Mouse (Mus musculus) heart, postnatal 0 days (tissue): Measurements from ENCODE around the gene P2rx5. TPM values are rescaled to one million over a fixed set of nuclear protein-coding genes. Genes with fewer than 3 reads are reported as not detected.

Source experiments
- ATAC-seq: fragments of 200-750 bp; cut with Nextera tagmentation; 2 replicates; pipeline ENCODE4 v1.8.0; 2017; ENCODE audit warnings: low read depth, moderate number of reproducible peaks, moderate library complexity; ENCODE audit not compliant: insufficient read depth
- DNase-seq: peaks from one replicate; pipeline ENCODE4 v3.0.0-alpha.2; 2016; ENCODE audit warnings: low spot score
- H3K27ac ChIP-seq: fragments of 300-500 bp; sonication (generic); 2 replicates; pipeline ENCODE4 v1.5.1; 2014; ENCODE audit warnings: low read depth, mild to moderate bottlenecking
- H3K27me3 ChIP-seq: fragments of 300-500 bp; sonication (generic); 2 replicates; pipeline ENCODE4 v1.6.1; 2014; ENCODE audit warnings: low read length, mixed read lengths; ENCODE audit not compliant: control insufficient read depth, insufficient read depth
- H3K36me3 ChIP-seq: fragments of 300-500 bp; sonication (generic); replicated peaks from 2 replicates; pipeline ENCODE4 v1.6.1; 2014; ENCODE audit warnings: low read length, mixed read lengths; ENCODE audit not compliant: control insufficient read depth, insufficient read depth
- H3K4me1 ChIP-seq: fragments of 300-500 bp; sonication (generic); 2 replicates; pipeline ENCODE4 v1.6.1; 2014; ENCODE audit warnings: antibody characterized with exemption; ENCODE audit not compliant: control insufficient read depth, insufficient read depth
- H3K4me2 ChIP-seq: fragments of 300-500 bp; sonication (generic); 2 replicates; pipeline ENCODE4 v1.6.1; 2014; ENCODE audit warnings: low read depth, mild to moderate bottlenecking, low read length, moderate library complexity
- H3K4me3 ChIP-seq: fragments of 300-500 bp; sonication (generic); 2 replicates; pipeline ENCODE4 v1.5.1; 2014; ENCODE audit warnings: low read depth, low read length
- H3K9ac ChIP-seq: fragments of 300-500 bp; sonication (generic); replicated peaks from 2 replicates; pipeline ENCODE4 v1.6.1; 2014; ENCODE audit warnings: low read depth, low read length, mixed read lengths
- H3K9me3 ChIP-seq: fragments of 300-500 bp; sonication (generic); replicated peaks from 2 replicates; pipeline ENCODE4 v1.6.1; 2016; ENCODE audit warnings: low read length; ENCODE audit not compliant: control insufficient read depth
- CTCF ChIP-seq: IDR thresholded peaks from 2 replicates; pipeline ENCODE4 v1.5.1; 2016; ENCODE audit warnings: antibody characterized with exemption, control low read depth, low read depth
- EP300 ChIP-seq: IDR thresholded peaks from 2 replicates; pipeline ENCODE4 v1.6.1; 2016; ENCODE audit warnings: antibody characterized with exemption, low read depth
- WGBS: fragments of 180-500 bp; shearing (Covaris S2); extraction: QIAGEN DNeasy Blood & Tissue Kit; methylation state at CpG from one replicate; pipeline ENCODE4 v1.1.7; 2014; 5-methylcytosine and 5-hydroxymethylcytosine counted together
- polyA plus RNA-seq: library from polyadenylated mRNA; unstranded; fragments of >200 nt; fragmentation: Nextera tagmentation; extraction: Ambion mirVana; gene quantifications from 2 replicates; pipeline ENCODE4 v1.2.1, GENCODE M21; 2015
- total RNA-seq: library from RNA; depleted of rRNA; stranded (reverse); fragments of >200 nt; gene quantifications from 2 replicates; pipeline ENCODE4 v1.2.3, GENCODE M21; 2014; ENCODE audit warnings: low replicate concordance; rRNA removed

The P2rx5 gene
- total and polyA plus RNA-seq, 2 experiments from 2014 or later, result 1.6 to 4.3 TPM

DNA sequence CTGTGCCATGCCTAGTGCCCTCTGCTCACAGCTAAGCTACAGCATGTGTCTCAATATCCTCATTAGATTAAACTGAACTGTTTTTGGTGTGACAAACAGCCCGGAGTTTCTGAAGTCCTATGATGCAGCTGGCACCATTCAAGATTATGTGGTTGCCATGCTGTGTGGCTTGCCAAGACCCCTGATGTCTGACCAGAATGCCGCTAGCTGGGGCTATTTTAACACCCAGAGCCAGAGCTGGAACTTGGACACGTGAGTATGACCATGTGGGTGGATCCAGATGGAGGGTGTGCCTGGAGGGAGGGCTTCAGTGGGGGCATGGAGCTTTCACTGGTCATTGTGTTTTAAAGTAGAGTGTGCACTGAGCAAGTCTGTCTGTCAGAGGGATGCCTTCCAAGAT, 53.7 kb downstream of the P2rx5 start:
- Histone ChIP-seq H3K9me3 (no peaks in the 10 kb centered on the region), H3K4me2 (no peak overlapping the region), H3K4me1 (no peaks in the 10 kb centered on the region), H3K36me3 (no peaks in the 10 kb centered on the region), H3K27ac (no peak overlapping the region), H3K27me3 (no peaks in the 10 kb centered on the region), H3K9ac (no peak overlapping the region), H3K4me3 (no peak overlapping the region)
- TF ChIP-seq EP300, result no peak
- TF ChIP-seq CTCF, result no peak
- no peak for DNase-seq
- 45% methylated on average over 3 of the region's 3 CpGs for WGBS
- ATAC-seq, result no peak

DNA sequence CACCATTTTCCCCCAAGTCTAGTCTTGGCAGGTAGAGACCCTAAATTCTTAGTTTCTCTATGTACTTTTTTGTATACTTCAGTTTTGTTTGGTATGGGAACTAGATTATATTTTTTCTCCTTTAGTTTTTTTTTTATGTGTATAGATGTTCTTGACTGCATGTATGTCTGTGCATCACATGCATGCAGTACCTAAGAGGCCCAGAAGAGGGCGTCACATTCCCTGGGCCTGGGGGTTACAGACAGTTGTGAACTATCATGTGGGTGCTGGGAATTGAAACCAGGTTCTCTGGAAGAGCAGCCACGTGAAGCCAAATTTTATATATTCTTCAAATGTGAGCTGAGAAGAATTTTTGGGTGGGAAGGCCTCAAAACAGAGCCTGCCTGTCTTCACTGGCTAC, 59.5 kb downstream of the P2rx5 start:
- Histone ChIP-seq H3K9ac (no peak overlapping the region), H3K4me3 (no peak overlapping the region), H3K27ac (no peak overlapping the region), H3K27me3 (no peaks in the 10 kb centered on the region), H3K4me1 (no peaks in the 10 kb centered on the region), H3K4me2 (no peak overlapping the region), H3K36me3 (no peaks in the 10 kb centered on the region), H3K9me3 (no peaks in the 10 kb centered on the region)
- ATAC-seq (no peak), DNase-seq (no peak)
- 57% methylated on average over 2 of the region's 2 CpGs for WGBS
- TF ChIP-seq CTCF (peak; percentile 7; the same call in 1 of the 2 replicates), EP300 (no peak)

DNA sequence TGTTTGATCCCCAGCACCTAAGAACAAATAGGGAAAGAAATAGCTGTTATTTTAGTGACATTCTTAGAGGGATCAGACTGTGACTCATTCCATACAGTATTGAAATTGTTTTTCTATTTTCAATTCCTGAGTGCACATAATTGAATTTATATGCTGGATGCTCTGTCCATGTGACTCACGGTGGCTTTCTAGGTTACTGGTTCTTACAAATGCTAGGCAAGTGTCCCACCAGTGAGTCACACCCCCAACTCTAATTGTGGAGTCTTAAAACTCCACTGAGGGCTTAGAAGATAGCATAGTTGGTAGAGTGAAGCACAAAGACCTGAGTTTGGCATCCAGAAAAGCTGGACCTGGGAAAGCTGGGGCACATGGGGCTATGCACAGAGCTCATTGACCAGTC, 60.4 kb downstream of the P2rx5 start:
- Histone ChIP-seq H3K9me3 (no peaks in the 10 kb centered on the region), H3K4me2 (no peak overlapping the region), H3K27ac (no peak overlapping the region), H3K36me3 (no peaks in the 10 kb centered on the region), H3K9ac (no peak overlapping the region), H3K4me1 (no peaks in the 10 kb centered on the region), H3K4me3 (no peak overlapping the region), H3K27me3 (no peaks in the 10 kb centered on the region)
- WGBS, result 76% methylated on average over 1 of the region's 1 CpGs
- ATAC-seq, result no peak
- no peak for TF ChIP-seq CTCF
- TF ChIP-seq EP300, result no peak
- DNase-seq, result no peak

Other genes with a start within 250 kb of the P2rx5 start
- gene Atp2a3, start 199.3 kb upstream of the P2rx5 start, total RNA-seq, result 3.8 and 9.7 TPM in 2 replicates
- 2.6 and 3.1 TPM in 2 replicates for gene Atp2a3, start 199.3 kb upstream of the P2rx5 start, polyA plus RNA-seq
- 1.4 and 24.8 TPM in 2 replicates for gene P2rx1, start 161.3 kb upstream of the P2rx5 start, total RNA-seq
- 0.71 and 1.0 TPM in 2 replicates for gene P2rx1, start 161.3 kb upstream of the P2rx5 start, polyA plus RNA-seq
- 0.62 and 4.9 TPM in 2 replicates for gene Camkk1, start 141.4 kb upstream of the P2rx5 start, total RNA-seq
- gene Camkk1, start 141.4 kb upstream of the P2rx5 start, polyA plus RNA-seq, result 0.68 and 1.1 TPM in 2 replicates
- gene Ncbp3, start 112.6 kb upstream of the P2rx5 start, total RNA-seq, result 7.1 and 8.9 TPM in 2 replicates
- gene Ncbp3, start 112.6 kb upstream of the P2rx5 start, polyA plus RNA-seq, result 6.6 and 7.0 TPM in 2 replicates
- 0.58 TPM in 1 of 2 replicates, not detected in the other for gene Itgae, start 69.8 kb upstream of the P2rx5 start, total RNA-seq
- gene Itgae, start 69.8 kb upstream of the P2rx5 start, polyA plus RNA-seq, result 0.04 and 0.12 TPM in 2 replicates
- 2.4 and 6.0 TPM in 2 replicates for gene Haspin, start 22.1 kb upstream of the P2rx5 start, total RNA-seq
- gene Haspin, start 22.1 kb upstream of the P2rx5 start, polyA plus RNA-seq, result 3.0 and 4.0 TPM in 2 replicates
- 122 and 178 TPM in 2 replicates for gene Emc6, start 16.6 kb downstream of the P2rx5 start, total RNA-seq
- 123 and 132 TPM in 2 replicates for gene Emc6, start 16.6 kb downstream of the P2rx5 start, polyA plus RNA-seq
- 103 and 144 TPM in 2 replicates for gene Tax1bp3, start 16.7 kb downstream of the P2rx5 start, total RNA-seq
- 217 and 224 TPM in 2 replicates for gene Tax1bp3, start 16.7 kb downstream of the P2rx5 start, polyA plus RNA-seq
- gene Ctns, start 38.6 kb downstream of the P2rx5 start, total RNA-seq, result 17.0 and 17.3 TPM in 2 replicates
- gene Ctns, start 38.6 kb downstream of the P2rx5 start, polyA plus RNA-seq, result 10.3 and 10.7 TPM in 2 replicates
- 0.08 and 1.9 TPM in 2 replicates for gene Shpk, start 39.0 kb downstream of the P2rx5 start, total RNA-seq
- 0.77 and 0.95 TPM in 2 replicates for gene Shpk, start 39.0 kb downstream of the P2rx5 start, polyA plus RNA-seq
- gene Trpv1, start 73.9 kb downstream of the P2rx5 start, total RNA-seq, result 3.1 TPM in 1 of 2 replicates, not detected in the other
- gene Trpv1, start 73.9 kb downstream of the P2rx5 start, polyA plus RNA-seq, result 0.07 TPM in 1 of 2 replicates, not detected in the other
- gene Trpv3, start 107.0 kb downstream of the P2rx5 start, total RNA-seq, result 0.04 TPM in 1 of 2 replicates, not detected in the other
- gene Trpv3, start 107.0 kb downstream of the P2rx5 start, polyA plus RNA-seq, result 0.07 and 0.08 TPM in 2 replicates
- not detected in 2 replicates for gene Aspa, start 169.2 kb downstream of the P2rx5 start, total RNA-seq
- 0.23 and 0.37 TPM in 2 replicates for gene Aspa, start 169.2 kb downstream of the P2rx5 start, polyA plus RNA-seq
- not detected in 2 replicates for gene Gm49340, start 169.3 kb downstream of the P2rx5 start, total RNA-seq
- gene Gm49340, start 169.3 kb downstream of the P2rx5 start, polyA plus RNA-seq, result not detected in 2 replicates
- gene Spata22, start 169.3 kb downstream of the P2rx5 start, total RNA-seq, result not detected in 2 replicates
- gene Spata22, start 169.3 kb downstream of the P2rx5 start, polyA plus RNA-seq, result not detected in 2 replicates
- gene Olfr20, start 190.4 kb downstream of the P2rx5 start, total RNA-seq, result not detected in 2 replicates
- gene Olfr20, start 190.4 kb downstream of the P2rx5 start, polyA plus RNA-seq, result not detected in 2 replicates
- not detected in 2 replicates for gene Olfr376, start 210.8 kb downstream of the P2rx5 start, total RNA-seq
- gene Olfr376, start 210.8 kb downstream of the P2rx5 start, polyA plus RNA-seq, result not detected in 2 replicates
- not detected in 2 replicates for gene Olfr1, start 239.2 kb downstream of the P2rx5 start, total RNA-seq
- gene Olfr1, start 239.2 kb downstream of the P2rx5 start, polyA plus RNA-seq, result not detected in 2 replicates